Mouse (Mus musculus): Measurements from ENCODE around the gene Acvr1b.

- TF ChIP-seq CTCF (IDR thresholded peaks at IDR 0.05; ENCODE audit: borderline replicate concordance, insufficient read depth, low read depth, low read length) = no peak
- TF ChIP-seq POLR2A (IDR thresholded peaks at IDR 0.05; ENCODE audit: borderline replicate concordance, insufficient read depth, low read length) = no peak
Observed at GRCm38 (mm10) chr15:101235728-101236327, 62.0 kb downstream of the Acvr1b start.
